Mouse (Mus musculus) neural tube, embryonic 15.5 days (tissue): Measurements from ENCODE around the gene Hipk2. TPM values are rescaled to one million over a fixed set of nuclear protein-coding genes. Genes with fewer than 3 reads are reported as not detected.

Source experiments
- ATAC-seq: fragments of 200-750 bp; cut with Nextera tagmentation; 2 replicates; pipeline ENCODE4 v1.8.0; 2017; ENCODE audit warnings: mild to moderate bottlenecking, moderate TSS enrichment, moderate library complexity; ENCODE audit not compliant: low FRiP score
- H3K27ac ChIP-seq: fragments of 300-500 bp; sonication (generic); replicated peaks from 2 replicates; pipeline ENCODE4 v1.5.1; 2015; ENCODE audit warnings: mild to moderate bottlenecking, inconsistent platforms
- H3K27me3 ChIP-seq: fragments of 300-500 bp; sonication (generic); replicated peaks from 2 replicates; pipeline ENCODE4 v1.6.1; 2015; ENCODE audit warnings: inconsistent platforms
- H3K36me3 ChIP-seq: fragments of 300-500 bp; sonication (generic); 2 replicates; pipeline ENCODE4 v1.6.1; 2015; ENCODE audit warnings: inconsistent platforms
- H3K4me1 ChIP-seq: fragments of 300-500 bp; sonication (generic); 2 replicates; pipeline ENCODE4 v1.6.1; 2015; ENCODE audit warnings: inconsistent platforms
- H3K4me2 ChIP-seq: fragments of 300-500 bp; sonication (generic); 2 replicates; pipeline ENCODE4 v1.6.1; 2015; ENCODE audit warnings: inconsistent platforms, mild to moderate bottlenecking, moderate library complexity
- H3K4me3 ChIP-seq: fragments of 300-500 bp; sonication (generic); replicated peaks from 2 replicates; pipeline ENCODE4 v1.5.1; 2015; ENCODE audit warnings: mild to moderate bottlenecking, inconsistent platforms
- H3K9ac ChIP-seq: fragments of 300-500 bp; sonication (generic); replicated peaks from 2 replicates; pipeline ENCODE4 v1.6.1; 2015; ENCODE audit warnings: mild to moderate bottlenecking, inconsistent platforms
- H3K9me3 ChIP-seq: fragments of 300-500 bp; sonication (generic); replicated peaks from 2 replicates; pipeline ENCODE4 v1.6.1; 2016; ENCODE audit warnings: inconsistent platforms
- WGBS: fragments of 180-500 bp; shearing (Covaris S2); methylation state at CpG from one replicate; pipeline ENCODE4 v1.1.7; 2015; ENCODE audit warnings: mixed read lengths; 5-methylcytosine and 5-hydroxymethylcytosine counted together
- polyA plus RNA-seq: library from polyadenylated mRNA; unstranded; fragments of >200 nt; fragmentation: Nextera tagmentation; extraction: Ambion mirVana; gene quantifications from 2 replicates; pipeline ENCODE4 v1.2.1, GENCODE M21; 2015

Hipk2 gene
- polyA plus RNA-seq, 1 experiment from 2014 or later: 32.9 TPM

GRCm38 (mm10) chr6:38732681-38733080 is 143.3 kb downstream of the Hipk2 start:
- Histone ChIP-seq H3K27me3 (no peaks in the 10 kb centered on the region), H3K4me1 (peaks cover 7% of the 10 kb centered on the region; the same call in 1 of the 2 replicates), H3K36me3 (peaks cover 41% of the 10 kb centered on the region), H3K9me3 (no peaks in the 10 kb centered on the region), H3K9ac (no peak overlapping the region), H3K27ac (no peak overlapping the region), H3K4me3 (no peak overlapping the region), H3K4me2 (no peak overlapping the region)
- WGBS: 72% methylated on average over 3 of the region's 3 CpGs
- ATAC-seq: no peak

- no peaks in the 10 kb centered on the region for H3K27me3 ChIP-seq
- no peak overlapping the region for H3K4me3 ChIP-seq
- H3K4me1 ChIP-seq: peaks cover 7% of the 10 kb centered on the region; the same call in 1 of the 2 replicates
- WGBS: 65% methylated on average over 15 of the region's 15 CpGs
- no peaks in the 10 kb centered on the region for H3K9me3 ChIP-seq
- no peak overlapping the region for H3K4me2 ChIP-seq
- ATAC-seq: no peak; the same call in 1 of the 2 replicates
- no peak overlapping the region for H3K9ac ChIP-seq
- peak overlapping the region; percentile 51 for H3K27ac ChIP-seq
- peaks cover 27% of the 10 kb centered on the region for H3K36me3 ChIP-seq
These were observed 145.5 kb downstream of the Hipk2 start for GRCm38 (mm10) chr6:38730169-38731146.

- Histone ChIP-seq H3K9me3 (no peaks in the 10 kb centered on the region), H3K27ac (no peak overlapping the region), H3K36me3 (peaks cover 26% of the 10 kb centered on the region), H3K9ac (no peak overlapping the region), H3K4me1 (peaks cover 4% of the 10 kb centered on the region; the same call in 1 of the 2 replicates), H3K27me3 (no peaks in the 10 kb centered on the region), H3K4me2 (no peak overlapping the region), H3K4me3 (no peak overlapping the region)
- no peak for ATAC-seq
- WGBS: 94% methylated on average over 3 of the region's 3 CpGs
These were observed 150.4 kb downstream of the Hipk2 start for GRCm38 (mm10) chr6:38725515-38725914.

DNA sequence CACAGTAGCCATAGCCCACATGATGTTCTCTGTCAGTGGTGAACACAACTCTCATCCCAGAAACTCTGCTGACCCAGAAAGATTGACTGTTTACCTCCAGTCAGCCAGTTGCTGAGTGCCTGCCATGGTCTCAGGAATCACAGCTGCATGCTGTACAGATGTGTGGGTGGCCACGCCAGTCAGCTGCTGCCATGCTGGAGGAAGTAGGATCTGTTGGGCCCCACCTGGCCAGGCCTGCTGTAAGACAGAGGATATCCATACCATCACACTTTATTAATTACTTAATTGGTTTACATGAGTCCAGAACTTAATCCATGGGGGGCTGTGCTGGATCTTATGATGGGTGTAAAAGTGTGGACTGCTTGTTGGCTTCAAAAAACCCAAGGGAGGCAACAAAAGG is 154.6 kb downstream of the Hipk2 start:
- Histone ChIP-seq H3K9me3 (no peaks in the 10 kb centered on the region), H3K27ac (no peak overlapping the region), H3K4me3 (no peak overlapping the region), H3K4me2 (no peak overlapping the region), H3K36me3 (peaks cover 46% of the 10 kb centered on the region), H3K27me3 (no peaks in the 10 kb centered on the region), H3K9ac (no peak overlapping the region), H3K4me1 (no peaks in the 10 kb centered on the region)
- ATAC-seq: no peak
- WGBS: 96% methylated on average over 1 of the region's 1 CpGs

GRCm38 (mm10) chr6:38719229-38719628 is 156.7 kb downstream of the Hipk2 start:
- H3K9me3 ChIP-seq: no peaks in the 10 kb centered on the region
- H3K27ac ChIP-seq: no peak overlapping the region
- no peak overlapping the region for H3K9ac ChIP-seq
- 35% methylated on average over 6 of the region's 6 CpGs for WGBS
- no peaks in the 10 kb centered on the region for H3K27me3 ChIP-seq
- no peak for ATAC-seq
- H3K36me3 ChIP-seq: peaks cover 66% of the 10 kb centered on the region
- no peaks in the 10 kb centered on the region for H3K4me1 ChIP-seq
- no peak overlapping the region for H3K4me3 ChIP-seq
- no peak overlapping the region for H3K4me2 ChIP-seq

- no peak for ATAC-seq
- H3K4me2 ChIP-seq: no peak overlapping the region
- H3K9me3 ChIP-seq: no peaks in the 10 kb centered on the region
- H3K27me3 ChIP-seq: no peaks in the 10 kb centered on the region
- WGBS: 86% methylated on average over 7 of the region's 7 CpGs
- H3K36me3 ChIP-seq: peaks cover 72% of the 10 kb centered on the region
- no peak overlapping the region for H3K9ac ChIP-seq
- no peak overlapping the region for H3K27ac ChIP-seq
- no peak overlapping the region for H3K4me3 ChIP-seq
- no peaks in the 10 kb centered on the region for H3K4me1 ChIP-seq
These were observed 157.3 kb downstream of the Hipk2 start for GRCm38 (mm10) chr6:38718625-38719024.

DNA sequence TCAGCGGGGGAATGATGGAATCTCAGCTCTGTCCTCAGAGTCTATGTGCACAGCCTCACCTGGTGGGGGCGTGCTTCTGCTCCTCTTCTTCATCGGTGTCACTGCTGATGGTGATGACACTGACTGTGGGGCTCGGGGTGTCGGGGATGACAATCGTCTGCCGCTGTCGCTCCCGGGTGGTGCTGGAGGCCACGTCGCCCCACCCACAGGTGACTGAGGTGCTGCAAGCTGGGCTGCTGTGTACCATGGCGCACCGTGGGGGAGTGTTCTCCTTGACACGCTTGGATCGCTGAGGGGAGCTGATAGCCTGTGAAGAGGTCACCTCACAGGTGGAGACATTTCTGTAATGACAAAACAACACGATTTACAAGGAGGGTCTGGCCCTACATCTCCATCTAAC is 160.1 kb downstream of the Hipk2 start:
- Histone ChIP-seq H3K27me3 (no peaks in the 10 kb centered on the region), H3K9ac (no peak overlapping the region), H3K27ac (no peak overlapping the region), H3K4me3 (no peak overlapping the region), H3K9me3 (no peaks in the 10 kb centered on the region), H3K4me2 (no peak overlapping the region), H3K36me3 (peaks cover 85% of the 10 kb centered on the region), H3K4me1 (no peaks in the 10 kb centered on the region)
- WGBS: 94% methylated on average over 16 of the region's 16 CpGs
- ATAC-seq: no peak

DNA sequence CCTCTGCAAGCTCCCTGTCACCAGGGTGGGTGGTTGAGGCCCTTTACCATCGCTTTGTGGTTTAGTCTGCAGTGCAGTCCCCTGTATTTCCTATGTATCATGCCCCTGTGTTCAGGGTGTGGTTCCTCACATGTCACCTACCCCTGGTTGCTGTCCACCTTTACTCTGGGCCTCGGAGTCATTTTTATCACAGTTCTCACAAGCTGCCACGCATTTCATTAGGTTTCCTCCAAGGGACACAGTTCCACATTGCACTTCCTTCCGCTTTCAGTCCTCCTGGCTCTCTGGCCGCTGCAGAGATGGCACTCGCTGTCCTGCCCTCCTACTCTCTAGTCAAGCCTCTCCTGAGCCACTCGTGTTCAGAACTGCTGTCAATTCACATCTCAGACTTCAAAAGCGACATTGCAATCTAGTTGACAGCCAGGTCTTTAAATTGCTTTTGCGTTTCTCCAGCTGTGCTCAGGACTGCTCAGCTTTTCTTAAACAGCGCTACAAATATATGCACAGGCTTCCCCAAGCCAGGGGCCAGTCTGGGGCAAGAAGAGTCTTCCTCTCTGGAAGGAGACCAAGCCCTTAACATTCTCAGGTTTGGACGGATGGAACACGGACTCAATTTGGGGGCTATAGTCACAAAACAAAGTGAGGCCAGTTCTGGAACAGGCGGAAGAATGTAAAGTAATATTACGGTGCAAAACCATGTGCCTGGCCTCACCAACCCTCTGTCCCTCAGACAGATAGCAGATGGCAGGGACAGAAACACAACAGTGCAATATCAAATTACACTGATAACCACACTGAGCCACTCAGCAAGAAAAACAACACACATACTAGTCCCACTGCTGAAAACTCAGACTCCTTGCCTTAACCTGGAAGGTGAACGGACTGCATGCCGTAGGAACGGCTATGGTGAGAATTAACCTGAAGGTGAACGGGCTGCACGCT is 161.7 kb downstream of the Hipk2 start:
- Histone ChIP-seq H3K36me3 (peaks cover 88% of the 10 kb centered on the region), H3K4me1 (no peaks in the 10 kb centered on the region), H3K9me3 (no peaks in the 10 kb centered on the region), H3K27me3 (no peaks in the 10 kb centered on the region), H3K4me2 (no peak overlapping the region), H3K9ac (no peak overlapping the region), H3K4me3 (no peak overlapping the region), H3K27ac (no peak overlapping the region)
- 89% methylated on average over 19 of the region's 19 CpGs for WGBS
- no peak for ATAC-seq

- no peaks in the 10 kb centered on the region for H3K27me3 ChIP-seq
- no peak for ATAC-seq
- H3K36me3 ChIP-seq: peaks cover 64% of the 10 kb centered on the region
- no peaks in the 10 kb centered on the region for H3K4me1 ChIP-seq
- no peak overlapping the region for H3K27ac ChIP-seq
- no peak overlapping the region for H3K9ac ChIP-seq
- no peaks in the 10 kb centered on the region for H3K9me3 ChIP-seq
- no peak overlapping the region for H3K4me2 ChIP-seq
- H3K4me3 ChIP-seq: no peak overlapping the region
- WGBS: 88% methylated on average over 3 of the region's 3 CpGs
These were observed 165.5 kb downstream of the Hipk2 start for GRCm38 (mm10) chr6:38710449-38710848.

DNA sequence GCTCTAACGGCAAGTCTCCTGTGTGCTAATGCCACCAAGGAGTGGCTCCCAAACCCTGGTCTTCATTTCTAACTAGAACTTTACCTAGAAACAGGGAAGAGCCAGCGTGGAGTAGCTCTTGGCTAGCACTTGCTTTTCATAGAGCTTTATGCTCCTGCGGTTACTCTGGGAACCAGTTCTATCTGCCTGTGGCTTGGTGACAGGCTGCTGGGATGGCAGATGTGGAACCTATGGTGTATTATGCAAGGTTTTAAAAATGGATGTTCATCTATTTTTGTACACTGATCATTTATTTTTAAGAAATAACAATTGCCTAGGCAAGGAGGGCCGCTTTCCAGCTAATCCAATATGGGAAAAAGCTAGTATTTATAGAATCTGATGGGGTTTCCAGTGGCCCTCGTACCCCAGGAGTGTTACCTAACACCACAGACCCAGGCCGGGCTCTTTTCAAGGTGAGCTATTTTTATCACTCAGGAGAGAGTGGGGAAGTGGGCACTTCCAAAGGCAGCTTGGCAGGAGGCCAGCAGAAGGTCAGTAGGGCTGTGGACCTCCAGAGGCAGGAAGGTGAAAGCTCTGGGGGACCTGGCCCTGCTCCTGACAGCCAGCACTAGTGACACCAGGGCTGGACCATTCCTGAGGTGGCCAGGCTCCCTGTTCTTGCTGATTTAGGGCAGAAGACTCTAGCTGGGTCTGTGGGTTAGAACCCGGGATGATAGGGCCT is 171.5 kb downstream of the Hipk2 start:
- no peak overlapping the region for H3K27ac ChIP-seq
- ATAC-seq: no peak
- H3K36me3 ChIP-seq: peaks cover 45% of the 10 kb centered on the region

DNA sequence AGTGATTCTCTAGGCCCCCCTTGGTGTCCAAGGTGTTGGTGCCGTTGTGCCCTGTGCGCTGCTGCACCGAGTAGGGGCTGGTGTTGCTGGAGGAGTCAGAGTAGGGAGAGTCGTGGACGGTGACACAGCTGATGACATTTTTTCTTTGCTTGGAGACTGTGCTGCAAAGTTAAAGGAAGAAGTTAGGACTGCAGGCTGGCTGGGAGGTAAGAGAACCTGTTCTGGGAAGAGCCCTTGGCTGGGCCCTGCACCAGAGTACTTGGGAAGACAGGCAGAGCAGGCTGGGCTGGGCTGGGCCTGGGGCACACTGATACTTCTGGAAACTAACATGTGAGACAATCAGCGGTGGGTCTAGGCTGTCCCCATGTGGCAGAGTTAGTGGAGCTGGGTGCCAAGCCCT is 172.4 kb downstream of the Hipk2 start:
- no peak for ATAC-seq
- H3K27me3 ChIP-seq: no peaks in the 10 kb centered on the region
- WGBS: 96% methylated on average over 6 of the region's 6 CpGs
- H3K27ac ChIP-seq: no peak overlapping the region
- H3K4me2 ChIP-seq: no peak overlapping the region
- H3K4me1 ChIP-seq: no peaks in the 10 kb centered on the region
- no peak overlapping the region for H3K9ac ChIP-seq
- no peaks in the 10 kb centered on the region for H3K9me3 ChIP-seq
- H3K36me3 ChIP-seq: peaks cover 50% of the 10 kb centered on the region
- no peak overlapping the region for H3K4me3 ChIP-seq

More for the DNA sequence above, 171.5 kb downstream of the Hipk2 start:
- Histone ChIP-seq H3K4me3 (no peak overlapping the region), H3K27me3 (no peaks in the 10 kb centered on the region), H3K9me3 (no peaks in the 10 kb centered on the region), H3K4me1 (no peaks in the 10 kb centered on the region), H3K4me2 (no peak overlapping the region), H3K9ac (no peak overlapping the region)
- 92% methylated on average over 7 of the region's 7 CpGs for WGBS
